Mouse (Mus musculus) E14TG2a.4 (cell line): Measurements from ENCODE around the gene 2310061I04Rik.

Experiments used
- CTCF ChIP-seq: conservative IDR thresholded peaks from 2 replicates; pipeline ENCODE4 v1.5.1; 2014; ENCODE audit warnings: low read length
- POU5F1 ChIP-seq: IDR thresholded peaks from 2 replicates; pipeline ENCODE4 v1.6.1; 2014; ENCODE audit warnings: low read length, borderline replicate concordance

GRCm38 (mm10) chr17:35930627-35931026, 33.4 kb upstream of the 2310061I04Rik start:
- TF ChIP-seq CTCF (no peak), POU5F1 (no peak)
